Mouse (Mus musculus) frontal cortex, adult (tissue): ENCODE measurements at regions not wholly inside any gene's neighbourhood (a gene's known extent, or its start where the extent isn't known, plus 50 kb on each side); places are given as distances from the start of the nearest gene placed in this dataset.

Experiments
- ATAC-seq: cut with Nextera tagmentation; 2 replicates; pipeline ENCODE4 v1.9.2; 2017; ENCODE audit warnings: mild to moderate bottlenecking, moderate library complexity, mixed read lengths; ENCODE audit not compliant: low TSS enrichment

DNA sequence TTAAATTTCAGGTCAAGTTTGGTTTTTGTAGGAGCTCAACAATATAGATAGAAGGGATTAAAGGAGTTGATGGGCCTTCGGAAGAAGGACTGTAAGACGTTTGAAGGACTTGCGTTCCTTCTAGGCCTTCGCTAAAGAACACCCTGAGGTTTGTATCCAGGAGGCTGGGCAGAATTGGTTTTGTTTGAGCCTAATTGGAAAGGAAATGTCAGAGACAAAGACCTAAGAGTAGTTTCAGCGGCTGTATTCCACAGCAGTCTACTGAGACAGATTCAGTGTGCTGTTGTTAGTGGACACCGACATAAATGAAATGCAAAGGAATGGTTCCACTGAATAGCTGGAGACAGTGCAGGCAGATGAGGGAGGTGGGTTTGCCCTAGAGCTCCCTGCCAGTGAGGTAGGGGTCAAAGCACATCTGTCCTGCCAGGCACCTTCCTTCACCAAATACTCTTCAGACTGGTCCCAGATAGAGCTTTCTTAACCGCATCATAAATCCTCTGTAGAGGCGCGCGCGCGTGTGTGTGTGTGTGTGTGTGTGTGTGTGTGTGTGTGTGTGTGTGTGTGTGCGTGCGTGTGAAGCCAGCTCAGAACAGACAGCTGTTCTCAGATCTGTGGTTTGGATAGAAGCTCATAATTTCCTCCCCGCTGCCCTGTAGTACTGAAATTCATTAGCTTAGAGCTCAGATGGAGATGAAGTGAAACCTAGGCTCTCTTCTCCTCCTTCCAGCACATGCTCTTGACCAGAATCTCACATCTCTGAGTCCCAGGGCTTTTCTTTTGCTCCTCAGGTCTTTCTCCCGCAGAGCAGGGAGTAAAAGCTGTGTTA, 209.7 kb downstream of the Ktn1 start:
- no peak for ATAC-seq

GRCm38 (mm10) chr14:47862556-47862955, 214.3 kb downstream of the Ktn1 start:
- no peak for ATAC-seq

- no peak for ATAC-seq
These were observed 214.8 kb downstream of the Ktn1 start for GRCm38 (mm10) chr14:47863067-47863466.

DNA sequence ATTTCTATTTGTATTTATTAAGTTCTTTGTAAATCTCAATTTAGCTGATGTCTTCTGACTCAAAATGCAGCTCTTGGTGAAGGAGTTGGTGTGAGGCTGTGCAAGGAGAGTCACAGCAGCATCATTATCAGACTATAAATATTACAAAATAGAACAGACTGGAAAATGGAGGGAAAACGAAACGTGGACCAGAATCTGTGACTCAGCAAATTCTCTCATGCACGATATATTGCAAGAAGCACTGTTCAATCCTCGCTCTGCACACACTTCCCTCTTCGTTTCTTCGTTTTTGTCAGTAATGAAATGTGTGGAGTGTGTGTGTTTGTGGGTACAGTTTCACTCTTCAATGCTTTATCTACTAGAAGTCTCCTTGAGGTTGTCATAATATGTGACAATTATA, 215.5 kb downstream of the Ktn1 start:
- ATAC-seq = no peak

DNA sequence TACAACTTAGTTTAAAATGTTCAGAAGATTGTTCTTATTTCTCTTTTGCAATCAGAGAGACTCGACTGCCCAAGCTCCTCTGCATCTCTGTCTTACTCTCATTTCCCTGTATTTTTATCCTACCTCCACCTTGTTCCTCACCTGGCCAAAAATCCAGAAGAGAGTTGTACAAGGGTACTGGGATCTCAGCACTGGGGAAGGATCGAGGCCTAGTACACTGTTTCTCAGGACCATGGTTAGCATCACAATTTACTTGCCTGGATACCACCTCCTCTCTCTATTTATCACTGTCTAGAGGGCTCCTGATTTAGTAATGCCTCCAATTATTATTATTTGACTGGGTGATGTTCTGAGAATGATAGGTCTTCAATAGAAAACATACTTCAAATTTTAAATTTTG, 218.8 kb downstream of the Ktn1 start:
- no peak for ATAC-seq

- ATAC-seq = no peak
These were observed 220.1 kb downstream of the Ktn1 start for GRCm38 (mm10) chr14:47868258-47868780.

DNA sequence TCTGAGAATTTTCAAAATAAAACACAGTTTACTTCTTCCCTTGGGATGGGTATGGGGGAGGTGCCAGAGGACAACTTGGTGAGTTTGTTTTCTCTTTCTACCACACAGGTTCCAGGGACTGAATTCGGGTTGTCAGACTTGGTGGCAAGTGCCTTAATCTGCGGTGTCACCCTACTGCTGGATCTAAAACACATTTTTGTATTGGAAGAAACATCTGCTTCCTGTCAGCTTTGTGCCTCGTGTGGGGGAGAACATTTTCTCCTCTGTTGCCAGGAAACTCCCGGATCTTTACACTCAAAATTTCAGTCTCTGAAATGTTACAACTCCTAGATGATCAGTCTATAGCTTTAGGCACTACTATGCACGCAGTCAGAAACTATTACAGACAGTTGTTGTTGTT, 228.3 kb downstream of the Ktn1 start:
- no peak for ATAC-seq

- ATAC-seq = no peak
These were observed 228.9 kb downstream of the Ktn1 start for GRCm38 (mm10) chr14:47877167-47877566.

- no peak for ATAC-seq
These were observed 229.7 kb downstream of the Ktn1 start for GRCm38 (mm10) chr14:47877771-47878443.

DNA sequence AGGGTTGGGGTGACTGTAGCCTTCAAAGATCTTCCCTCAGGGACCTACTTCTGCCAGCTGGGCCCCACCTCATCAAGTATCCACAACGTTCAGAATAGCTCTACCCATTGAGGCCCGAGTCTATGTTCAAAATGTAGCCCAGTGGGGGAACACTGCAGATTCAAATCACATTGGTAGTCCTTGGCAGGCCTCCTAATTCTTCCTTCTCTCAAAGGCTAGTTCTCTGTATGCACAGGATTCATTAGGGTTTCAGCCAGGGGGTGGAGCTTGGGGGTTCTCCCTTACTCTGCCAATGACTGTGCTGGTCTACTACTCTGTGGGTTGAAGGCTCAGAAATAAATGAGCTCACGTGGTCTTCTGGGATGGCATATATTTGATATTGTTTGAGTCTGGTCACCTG, 235.3 kb upstream of the Peli2 start:
- no peak for ATAC-seq

- no peak for ATAC-seq
These were observed 230.1 kb upstream of the Peli2 start for GRCm38 (mm10) chr14:47890251-47891198.

DNA sequence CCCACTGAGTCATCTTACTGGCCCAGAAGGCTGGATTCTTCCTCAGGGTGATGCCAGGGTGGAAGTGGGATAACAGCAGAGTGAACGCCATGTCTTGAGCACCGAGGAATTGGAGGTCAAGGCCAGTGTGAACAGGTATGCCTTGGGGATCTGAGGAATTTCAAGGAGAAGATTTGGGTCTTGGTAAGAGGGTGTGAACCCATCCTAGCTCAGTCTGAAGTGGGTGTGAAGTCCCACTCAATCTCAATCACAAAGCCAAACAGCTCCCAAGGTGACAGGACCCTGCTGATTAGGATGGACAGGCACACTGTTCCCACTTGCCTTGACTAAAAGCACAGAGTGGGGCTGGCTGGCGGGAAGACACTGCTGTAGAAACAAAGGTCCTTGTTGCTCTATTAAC, 224.0 kb upstream of the Peli2 start:
- ATAC-seq = no peak

DNA sequence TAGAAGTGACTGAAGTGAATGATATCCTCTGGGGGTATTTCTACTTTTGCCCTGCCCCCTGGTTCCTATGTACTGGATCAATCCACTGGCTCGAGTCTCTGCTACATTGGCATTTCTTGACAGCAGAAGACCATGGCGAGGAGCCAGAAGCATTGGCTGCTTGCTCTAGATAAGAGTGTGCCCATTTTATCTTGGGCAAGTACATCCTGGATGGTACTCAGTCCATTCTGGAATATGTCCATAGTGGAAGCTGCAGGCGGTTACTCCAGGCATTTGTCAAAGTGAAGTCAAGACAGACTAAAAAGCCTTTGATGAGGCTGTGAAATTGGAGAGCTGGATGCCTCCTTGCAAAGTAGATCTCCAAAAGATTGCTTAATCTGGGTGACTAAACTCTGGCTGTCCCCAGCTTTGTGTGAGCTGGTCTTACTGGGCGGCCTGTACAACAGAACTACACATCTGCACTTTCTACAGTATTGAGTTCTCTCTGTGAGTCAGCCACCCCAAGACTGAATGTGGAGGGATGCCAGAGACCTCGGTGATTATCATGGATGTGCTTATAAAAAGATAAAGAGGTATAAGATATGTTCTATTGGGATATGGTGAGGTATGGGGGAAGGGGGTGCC, 222.6 kb upstream of the Peli2 start:
- no peak for ATAC-seq

GRCm38 (mm10) chr14:47898605-47899004, 222.0 kb upstream of the Peli2 start:
- ATAC-seq = no peak

GRCm38 (mm10) chr14:47905334-47905733, 215.3 kb upstream of the Peli2 start:
- no peak for ATAC-seq

GRCm38 (mm10) chr14:47909129-47909528, 211.5 kb upstream of the Peli2 start:
- no peak for ATAC-seq

DNA sequence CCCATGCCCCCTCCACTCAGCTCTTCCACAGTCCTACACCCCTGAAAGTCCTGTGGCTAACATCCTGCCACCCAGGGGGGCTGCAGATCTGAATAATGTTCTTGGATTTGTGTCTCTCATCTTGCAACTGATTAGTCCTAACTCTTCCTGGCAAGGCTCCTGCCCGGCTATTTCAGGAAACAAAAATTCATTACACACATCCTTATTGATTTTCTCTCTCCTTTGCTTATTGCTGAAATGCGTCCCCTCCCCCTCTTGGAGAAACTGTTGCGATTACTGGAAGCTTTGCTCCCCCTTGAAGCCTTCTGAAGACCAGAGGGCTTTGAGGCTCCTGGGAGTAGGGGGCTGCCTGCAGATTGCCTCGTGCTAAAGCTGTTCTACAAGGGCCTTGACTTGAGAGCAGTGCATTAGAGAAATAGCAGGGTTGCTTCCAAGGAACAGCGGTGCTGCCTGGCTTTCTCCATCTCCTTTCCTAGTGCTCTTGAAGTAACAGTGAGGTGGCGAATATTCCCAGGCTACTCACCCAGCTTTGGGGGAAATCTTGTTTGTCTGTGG, 209.8 kb upstream of the Peli2 start:
- ATAC-seq = no peak

DNA sequence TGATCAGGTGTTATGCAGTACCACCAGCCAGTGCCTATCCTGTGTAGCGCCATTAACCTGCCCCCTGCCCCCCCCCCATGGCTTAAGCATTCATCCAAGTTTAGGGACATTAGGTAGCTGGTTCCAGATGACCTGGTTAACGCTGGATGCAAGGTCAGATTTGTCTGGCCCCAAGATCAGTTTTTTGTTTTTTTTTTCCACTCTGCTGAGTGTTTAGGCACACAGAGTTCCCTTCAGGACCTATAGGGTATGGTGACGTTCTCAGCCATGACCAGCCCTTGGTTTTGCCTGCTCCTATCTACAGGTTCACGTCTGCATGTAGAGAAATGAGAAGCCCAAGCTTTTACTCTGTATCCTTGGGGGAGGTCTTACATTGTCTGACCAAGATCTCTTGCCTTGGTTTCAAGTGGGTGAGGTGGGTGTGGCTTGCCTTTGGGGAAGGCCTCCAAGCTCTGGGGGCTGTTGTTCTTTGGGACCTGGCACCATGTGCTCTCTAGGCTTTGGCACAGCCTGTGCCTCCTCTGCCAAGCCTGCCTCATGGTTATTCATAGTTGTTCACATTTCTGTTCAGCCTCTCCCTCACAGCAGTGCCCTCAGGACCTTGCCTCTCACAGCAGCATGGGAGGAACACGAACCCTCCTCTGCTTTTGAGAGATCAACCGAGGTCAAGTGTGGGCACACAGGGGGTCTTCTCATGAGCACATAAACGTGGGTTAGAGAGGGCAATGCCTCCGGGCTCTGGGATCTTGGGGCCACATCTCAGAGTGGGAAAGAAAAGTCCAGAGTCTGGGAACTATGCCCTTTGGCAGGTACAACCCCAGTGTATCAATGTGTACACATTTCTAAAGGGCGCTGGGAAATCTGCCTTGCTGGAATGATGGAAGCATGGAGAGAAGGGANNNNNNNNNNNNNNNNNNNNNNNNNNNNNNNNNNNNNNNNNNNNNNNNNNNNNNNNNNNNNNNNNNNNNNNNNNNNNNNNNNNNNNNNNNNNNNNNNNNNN, 208.8 kb upstream of the Peli2 start:
- peak; percentile 93 for ATAC-seq

GRCm38 (mm10) chr14:47915621-47916020, 205.0 kb upstream of the Peli2 start:
- no peak for ATAC-seq
